Mouse (Mus musculus): ENCODE measurements at regions not wholly inside any gene's neighbourhood (a gene's known extent, or its start where the extent isn't known, plus 50 kb on each side); places are given as distances from the start of the nearest gene placed in this dataset.

- WGBS = 39% methylated on average over 8 of the region's 8 CpGs
- no peaks in the 10 kb centered on the region for H3K27me3 ChIP-seq (ENCODE audit: control insufficient read depth, insufficient read depth, low read length)
- no peaks in the 10 kb centered on the region; the same call in 1 of the 2 replicates for H3K4me1 ChIP-seq (ENCODE audit: control insufficient read depth, insufficient read depth, low read length)
- no peak overlapping the region for H3K9ac ChIP-seq (ENCODE audit: low read depth, low read length)
- DNase-seq = no peak
- no peak overlapping the region for H3K4me3 ChIP-seq
- no peaks in the 10 kb centered on the region for H3K79me2 ChIP-seq (replicated peaks; ENCODE audit: control insufficient read depth, insufficient read depth, low read length)
- no peak for TF ChIP-seq EP300 (IDR thresholded peaks at IDR 0.05; ENCODE audit: insufficient read depth, low read depth, low read length)
- no peak for TF ChIP-seq CTCF (IDR thresholded peaks at IDR 0.05)
- no peak for TF ChIP-seq POLR2A (IDR thresholded peaks at IDR 0.05; ENCODE audit: insufficient read depth, low read depth, low read length)
- H3K36me3 ChIP-seq (ENCODE audit: control insufficient read depth, insufficient read depth, low read length) = no peaks in the 10 kb centered on the region
- intact Hi-C loops (cut with DNase I) = no loop called here
- no peak overlapping the region for H3K27ac ChIP-seq
These were observed 80.0 kb upstream of the P3h2 start for GRCm38 (mm10) chr16:26185288-26186281.

- no peak overlapping the region for H3K9ac ChIP-seq (ENCODE audit: low read depth, low read length)
- H3K79me2 ChIP-seq (replicated peaks; ENCODE audit: control insufficient read depth, insufficient read depth, low read length) = no peaks in the 10 kb centered on the region
- no peaks in the 10 kb centered on the region for H3K27me3 ChIP-seq (ENCODE audit: control insufficient read depth, insufficient read depth, low read length)
- no peaks in the 10 kb centered on the region for H3K36me3 ChIP-seq (ENCODE audit: control insufficient read depth, insufficient read depth, low read length)
- WGBS = 26% methylated on average over 6 of the region's 6 CpGs
- H3K4me3 ChIP-seq = no peak overlapping the region
- H3K27ac ChIP-seq = no peak overlapping the region
- intact Hi-C loops (cut with DNase I) = no loop called here
- no peak for TF ChIP-seq EP300 (IDR thresholded peaks at IDR 0.05; ENCODE audit: insufficient read depth, low read depth, low read length)
- no peak for TF ChIP-seq POLR2A (IDR thresholded peaks at IDR 0.05; ENCODE audit: insufficient read depth, low read depth, low read length)
- TF ChIP-seq CTCF (IDR thresholded peaks at IDR 0.05) = no peak
- H3K4me1 ChIP-seq (ENCODE audit: control insufficient read depth, insufficient read depth, low read length) = no peaks in the 10 kb centered on the region; the same call in 1 of the 2 replicates
- no peak for DNase-seq
These were observed 79.2 kb upstream of the P3h2 start for GRCm38 (mm10) chr16:26184647-26185262.

GRCm38 (mm10) chr16:26183530-26183929 lies 77.9 kb upstream of the P3h2 start:
- TF ChIP-seq CTCF (IDR thresholded peaks at IDR 0.05) = no peak
- no peak for TF ChIP-seq POLR2A (IDR thresholded peaks at IDR 0.05; ENCODE audit: insufficient read depth, low read depth, low read length)
- no peak for TF ChIP-seq EP300 (IDR thresholded peaks at IDR 0.05; ENCODE audit: insufficient read depth, low read depth, low read length)
- Histone ChIP-seq H3K4me1 (ENCODE audit: control insufficient read depth, insufficient read depth, low read length) (no peaks in the 10 kb centered on the region; the same call in 1 of the 2 replicates), H3K4me3 (no peak overlapping the region), H3K79me2 (replicated peaks; ENCODE audit: control insufficient read depth, insufficient read depth, low read length) (no peaks in the 10 kb centered on the region), H3K9ac (ENCODE audit: low read depth, low read length) (no peak overlapping the region), H3K27ac (no peak overlapping the region), H3K36me3 (ENCODE audit: control insufficient read depth, insufficient read depth, low read length) (no peaks in the 10 kb centered on the region), H3K27me3 (ENCODE audit: control insufficient read depth, insufficient read depth, low read length) (no peaks in the 10 kb centered on the region)
- no peak for DNase-seq
- intact Hi-C loops (cut with DNase I) = no loop called here

- WGBS = 59% methylated on average over 3 of the region's 3 CpGs
These were observed 76.1 kb upstream of the P3h2 start for GRCm38 (mm10) chr16:26181716-26182115.

GRCm38 (mm10) chr16:26171441-26171840 lies 65.9 kb upstream of the P3h2 start:
- Histone ChIP-seq H3K79me2 (replicated peaks; ENCODE audit: control insufficient read depth, insufficient read depth, low read length) (no peaks in the 10 kb centered on the region), H3K36me3 (ENCODE audit: control insufficient read depth, insufficient read depth, low read length) (no peaks in the 10 kb centered on the region), H3K4me1 (ENCODE audit: control insufficient read depth, insufficient read depth, low read length) (no peaks in the 10 kb centered on the region), H3K9ac (ENCODE audit: low read depth, low read length) (no peak overlapping the region), H3K27me3 (ENCODE audit: control insufficient read depth, insufficient read depth, low read length) (no peaks in the 10 kb centered on the region), H3K27ac (no peak overlapping the region), H3K4me3 (no peak overlapping the region)
- DNase-seq = no peak
- intact Hi-C loops (cut with DNase I) = no loop called here
- TF ChIP-seq POLR2A (IDR thresholded peaks at IDR 0.05; ENCODE audit: insufficient read depth, low read depth, low read length) = no peak
- TF ChIP-seq CTCF (IDR thresholded peaks at IDR 0.05) = no peak
- no peak for TF ChIP-seq EP300 (IDR thresholded peaks at IDR 0.05; ENCODE audit: insufficient read depth, low read depth, low read length)
- 62% methylated on average over 3 of the region's 3 CpGs for WGBS

More at GRCm38 (mm10) chr16:26181716-26182115, 76.1 kb upstream of the P3h2 start:
- Histone ChIP-seq H3K27ac (no peak overlapping the region), H3K36me3 (ENCODE audit: control insufficient read depth, insufficient read depth, low read length) (no peaks in the 10 kb centered on the region), H3K79me2 (replicated peaks; ENCODE audit: control insufficient read depth, insufficient read depth, low read length) (no peaks in the 10 kb centered on the region), H3K27me3 (ENCODE audit: control insufficient read depth, insufficient read depth, low read length) (no peaks in the 10 kb centered on the region), H3K4me1 (ENCODE audit: control insufficient read depth, insufficient read depth, low read length) (no peaks in the 10 kb centered on the region; the same call in 1 of the 2 replicates), H3K4me3 (no peak overlapping the region), H3K9ac (ENCODE audit: low read depth, low read length) (no peak overlapping the region)
- intact Hi-C loops (cut with DNase I) = no loop called here
- TF ChIP-seq CTCF (IDR thresholded peaks at IDR 0.05) (no peak), POLR2A (IDR thresholded peaks at IDR 0.05; ENCODE audit: insufficient read depth, low read depth, low read length) (no peak), EP300 (IDR thresholded peaks at IDR 0.05; ENCODE audit: insufficient read depth, low read depth, low read length) (no peak)
- no peak for DNase-seq

GRCm38 (mm10) chr16:26169382-26169781 lies 63.8 kb upstream of the P3h2 start:
- H3K27ac ChIP-seq = no peak overlapping the region
- intact Hi-C loops (cut with DNase I) = no loop called here
- no peaks in the 10 kb centered on the region for H3K79me2 ChIP-seq (replicated peaks; ENCODE audit: control insufficient read depth, insufficient read depth, low read length)
- no peak for TF ChIP-seq POLR2A (IDR thresholded peaks at IDR 0.05; ENCODE audit: insufficient read depth, low read depth, low read length)
- no peak for TF ChIP-seq CTCF (IDR thresholded peaks at IDR 0.05)
- no peak for TF ChIP-seq EP300 (IDR thresholded peaks at IDR 0.05; ENCODE audit: insufficient read depth, low read depth, low read length)
- no peak overlapping the region for H3K4me3 ChIP-seq
- WGBS = 89% methylated on average over 1 of the region's 1 CpGs
- no peaks in the 10 kb centered on the region for H3K27me3 ChIP-seq (ENCODE audit: control insufficient read depth, insufficient read depth, low read length)
- no peak for DNase-seq
- H3K4me1 ChIP-seq (ENCODE audit: control insufficient read depth, insufficient read depth, low read length) = no peaks in the 10 kb centered on the region
- no peak overlapping the region for H3K9ac ChIP-seq (ENCODE audit: low read depth, low read length)
- no peaks in the 10 kb centered on the region for H3K36me3 ChIP-seq (ENCODE audit: control insufficient read depth, insufficient read depth, low read length)

Data from heart, adult 2 months (tissue).